Mouse (Mus musculus) adrenal gland, postnatal 10 days (tissue): ENCODE measurements around the gene Zfp663. TPM values are rescaled to one million over a fixed set of nuclear protein-coding genes. Genes with fewer than 3 reads are reported as not detected.

Experiments
- DNase-seq: peaks from one replicate; pipeline ENCODE4 v3.0.0; 2021; ENCODE audit warnings: mixed read lengths
- total RNA-seq, 2 experiments: library from RNA; stranded (reverse); gene quantifications; 2 replicates each; pipeline ENCODE4 v1.2.3; 2021

Gene Zfp663
- total RNA-seq, 2 experiments from 2014 or later: not detected

GRCm38 (mm10) chr2:165319503-165319902 lies 49.0 kb downstream of the Zfp663 start:
- DNase-seq: no peak

- DNase-seq: no peak
These were observed 49.6 kb downstream of the Zfp663 start for GRCm38 (mm10) chr2:165318941-165319340.

GRCm38 (mm10) chr2:165317621-165318263 lies 50.8 kb downstream of the Zfp663 start:
- DNase-seq: no peak

- peak; percentile 61 for DNase-seq
These were observed 51.6 kb downstream of the Zfp663 start for GRCm38 (mm10) chr2:165316837-165317473.

GRCm38 (mm10) chr2:165316204-165316603 lies 52.3 kb downstream of the Zfp663 start:
- DNase-seq: no peak

DNA sequence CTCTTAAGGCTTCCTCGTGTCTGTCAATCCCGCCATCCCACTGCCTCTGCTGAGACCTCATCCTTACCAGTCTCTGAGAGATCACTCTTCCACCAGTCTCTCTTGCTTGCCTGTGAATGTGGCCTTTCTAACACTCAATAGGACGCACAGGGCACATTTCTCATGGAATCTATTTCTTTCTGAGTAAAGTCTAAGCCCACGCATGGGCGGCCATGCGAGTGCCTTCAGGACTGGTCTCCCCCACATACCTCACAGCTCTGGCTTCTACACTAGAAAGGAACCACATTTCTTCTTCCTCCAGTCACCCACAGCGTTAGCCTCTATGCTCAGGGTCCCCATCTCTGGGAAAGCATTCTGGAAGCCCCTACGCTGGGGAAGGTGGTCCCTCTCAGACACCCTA lies 54.3 kb downstream of the Zfp663 start:
- DNase-seq: no peak

GRCm38 (mm10) chr2:165312381-165312780 lies 56.1 kb downstream of the Zfp663 start:
- DNase-seq: no peak

DNA sequence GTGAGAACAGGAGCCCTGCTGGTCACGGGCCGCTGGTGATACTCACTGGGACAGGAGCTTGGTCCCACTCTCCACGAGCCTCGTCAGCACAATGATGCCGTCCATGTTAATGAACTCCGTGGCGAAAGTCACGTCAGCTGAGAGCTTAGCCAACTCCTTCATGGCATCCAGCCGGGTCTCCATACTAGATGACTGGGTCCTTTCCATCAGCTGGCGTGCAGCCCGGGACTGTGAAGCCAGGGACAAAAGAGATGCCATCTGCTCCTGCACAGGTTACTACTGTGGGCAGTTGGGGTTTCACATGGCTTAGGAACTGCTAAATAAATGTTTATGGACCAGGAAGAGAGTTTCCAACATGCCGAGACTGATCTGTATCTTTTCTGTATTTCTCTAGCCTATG lies 57.0 kb downstream of the Zfp663 start:
- peak; percentile 44 for DNase-seq

DNA sequence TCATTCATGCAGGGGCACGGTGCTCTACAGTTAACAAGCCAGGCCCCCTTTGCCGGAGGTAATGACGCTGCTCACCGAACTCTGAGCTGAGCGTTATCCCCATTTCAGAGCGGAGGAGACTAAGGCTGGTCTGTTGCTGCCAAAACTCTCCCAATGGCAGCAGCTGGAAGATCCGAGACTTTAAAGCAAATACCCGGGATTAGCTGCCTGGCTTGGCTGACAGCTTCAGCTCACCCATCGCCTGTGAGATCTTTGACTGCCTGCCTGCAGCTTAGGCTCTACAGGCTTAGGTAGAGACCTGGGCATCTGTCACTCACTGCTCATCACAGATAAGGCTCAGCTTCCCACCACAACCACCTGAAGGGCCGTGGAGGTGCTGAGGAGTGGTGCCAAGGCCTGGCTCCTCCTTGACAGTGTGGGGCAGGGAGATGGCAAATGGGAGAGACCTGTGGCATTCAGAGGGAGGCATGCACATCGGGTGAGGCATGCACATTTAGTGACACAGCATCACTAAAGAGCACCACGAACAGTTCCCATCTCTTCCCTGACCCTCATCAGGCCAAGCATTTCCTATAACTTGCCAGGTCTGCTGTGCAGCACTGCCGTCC lies 57.6 kb downstream of the Zfp663 start:
- DNase-seq: no peak

DNA sequence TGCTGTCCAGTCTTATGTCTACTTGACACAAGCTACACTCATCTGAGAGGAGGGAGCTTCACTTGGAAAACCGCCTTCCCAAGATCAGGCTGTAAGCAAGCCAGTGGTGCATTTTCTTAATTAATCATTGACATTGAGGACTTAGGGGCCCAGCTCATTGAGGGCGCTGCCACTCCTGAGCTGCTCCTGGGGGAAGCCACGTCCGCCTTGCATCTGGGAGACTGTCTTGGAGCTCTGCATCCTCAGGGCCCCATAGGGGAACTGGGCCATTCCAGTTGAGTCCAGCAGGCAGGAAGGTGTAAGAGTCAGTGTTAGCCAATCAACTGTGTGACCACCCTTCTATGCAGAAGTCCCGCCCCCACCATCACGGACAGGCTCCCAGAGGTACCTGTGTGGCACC lies 60.7 kb downstream of the Zfp663 start:
- DNase-seq: no peak

DNA sequence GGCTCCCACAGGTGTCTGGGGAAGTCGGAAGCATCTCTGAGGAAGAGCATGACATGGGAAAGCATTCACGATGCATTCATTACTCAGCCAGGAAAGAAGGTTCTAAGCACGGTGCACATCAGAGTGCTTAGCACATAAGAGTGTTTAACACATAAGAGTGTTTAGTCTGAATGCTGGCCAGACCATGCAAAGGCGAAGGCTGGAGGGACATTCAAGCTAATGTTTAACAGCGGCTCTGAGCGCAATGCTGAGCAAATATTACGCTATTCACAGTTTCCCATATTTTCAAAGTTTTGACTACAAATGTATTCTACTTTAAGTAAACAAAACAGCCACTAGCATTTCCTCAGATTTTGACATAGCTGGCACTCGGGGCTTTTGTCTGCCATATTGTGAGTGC lies 63.1 kb downstream of the Zfp663 start:
- DNase-seq: no peak

GRCm38 (mm10) chr2:165304819-165305218 lies 63.7 kb downstream of the Zfp663 start:
- no peak for DNase-seq

DNA sequence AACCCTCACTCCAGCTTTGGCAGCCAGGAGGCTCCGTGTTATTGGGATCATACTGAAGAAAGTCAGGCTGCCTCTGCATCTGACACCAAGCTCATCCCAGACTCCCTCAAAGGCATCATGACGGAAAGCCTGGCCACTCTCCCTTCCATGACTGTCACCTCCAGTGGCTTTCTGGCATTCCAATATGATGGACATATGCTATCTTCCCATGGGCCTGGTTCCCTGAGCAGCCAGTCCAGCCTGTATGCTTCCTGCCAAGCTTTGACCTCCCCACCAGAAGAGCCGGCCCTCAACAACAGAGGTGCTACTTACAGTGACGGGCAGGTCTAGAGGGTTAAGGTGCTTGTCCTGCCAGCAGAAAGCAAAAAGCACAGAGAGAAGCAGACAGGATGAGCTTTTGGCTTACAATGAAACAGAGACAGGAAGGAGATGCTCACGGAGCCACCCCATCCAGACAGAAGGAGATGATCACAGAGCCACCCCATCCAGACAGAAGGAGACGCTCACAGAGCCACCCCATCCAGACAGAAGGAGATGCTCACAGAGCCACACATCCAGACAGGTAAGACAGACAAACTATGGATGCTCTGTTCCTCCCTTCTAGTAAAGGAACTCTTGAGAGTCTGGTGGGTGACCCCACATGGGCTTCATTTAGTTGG lies 65.0 kb downstream of the Zfp663 start:
- no peak for DNase-seq

- DNase-seq: no peak
These were observed 67.1 kb downstream of the Zfp663 start for GRCm38 (mm10) chr2:165301409-165301808.

Other genes starting within 250 kb of the Zfp663 start
- 1 to 10 TPM; 1.1 to 1.2 TPM for gene Cdh22, start 133.9 kb downstream of the Zfp663 start, total RNA-seq
- 10 to 100 TPM; 33.0 to 34.1 TPM for gene Slc35c2, start 80.9 kb downstream of the Zfp663 start, total RNA-seq
- 10 to 100 TPM; 27.0 to 34.7 TPM for gene Elmo2, start 42.2 kb downstream of the Zfp663 start, total RNA-seq
- 1 to 10 TPM; 5.1 to 6.0 TPM for gene Zfp334, start 19.5 kb upstream of the Zfp663 start, total RNA-seq
- under 1 TPM; 0.30 to 0.51 TPM for gene Ocstamp, start 31.7 kb upstream of the Zfp663 start, total RNA-seq
- gene Slc13a3, start 104.5 kb upstream of the Zfp663 start, total RNA-seq: 10 to 100 TPM; 17.4 to 38.9 TPM
- gene Trp53rka, start 124.6 kb upstream of the Zfp663 start, total RNA-seq: 10 to 100 TPM; 13.8 to 16.8 TPM
- 1 to 10 TPM; 1.7 to 2.3 TPM for gene Slc2a10, start 135.1 kb upstream of the Zfp663 start, total RNA-seq
- gene Eya2, start 226.3 kb upstream of the Zfp663 start, total RNA-seq: 1 to 10 TPM; 3.5 to 4.7 TPM